Mouse (Mus musculus): ENCODE results near the gene St6galnac3. TPM values are rescaled to one million over a fixed set of nuclear protein-coding genes. Genes with fewer than 3 reads are reported as not detected.
A peak's percentile ranks its signal among the peaks of the same experiment; 100 is the strongest.

Gene St6galnac3
- total and polyA plus RNA-seq, 3 experiments: 0.08 to 1.1 (median 0.38) TPM

DNA sequence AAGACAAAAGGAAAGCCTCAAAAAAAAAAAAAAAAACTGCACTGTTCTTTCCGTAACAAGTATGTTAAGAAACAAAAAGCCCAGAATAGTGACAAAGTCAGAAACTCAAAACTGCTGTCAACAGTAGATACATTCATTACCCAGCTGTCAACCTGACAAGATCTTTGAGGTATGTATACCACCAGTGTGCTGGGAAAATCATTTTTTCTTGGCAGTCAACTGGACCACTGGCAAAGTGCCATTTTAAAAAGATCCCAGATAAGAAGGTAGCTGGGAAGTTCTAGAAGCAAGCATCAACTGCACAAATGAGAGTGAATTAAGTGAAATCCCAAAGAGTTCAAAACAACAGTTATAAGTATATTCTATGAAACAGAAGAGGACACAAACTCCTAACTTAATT, 452.7 kb downstream of the St6galnac3 start:
- no peaks in the 10 kb centered on the region for H3K36me3 ChIP-seq (replicated peaks in 1 of 2; ENCODE audit: control insufficient read depth in 1 of 2, insufficient read depth in 1 of 2, low read length in 1 of 2)
- in situ Hi-C loops (cut with MboI; ENCODE audit: low pct_ligation_motif_present, low pct_unique_long_range_greater_than_20kb, low sequenced_read_pairs) (loop anchor here (25.0 kb wide), 1 partner anchor 515 kb away; no protein-coding TSS in a partner anchor), dilution Hi-C loops (cut with MboI; ENCODE audit: extremely low pct_ligation_motif_present, extremely low pct_unique_long_range_greater_than_20kb, low sequenced_read_pairs) (no loop called here)
- H3K27me3 ChIP-seq (replicated peaks): no peaks in the 10 kb centered on the region
- no peak overlapping the region for H3K4me2 ChIP-seq (ENCODE audit: insufficient read depth, low read depth, poor library complexity, severe bottlenecking)
- no peak overlapping the region for H3K27ac ChIP-seq (ENCODE audit: insufficient read depth, low read depth)
- TF ChIP-seq USF1 (IDR thresholded peaks at IDR 0.05; ENCODE audit: low read depth, low read length) (no peak), E2F4 (IDR thresholded peaks at IDR 0.05; ENCODE audit: insufficient replicate concordance, low read depth, low read length) (no peak), MYC (IDR thresholded peaks at IDR 0.05; ENCODE audit: low read depth, low read length) (no peak), RCOR1 (conservative IDR thresholded peaks at IDR 0.05; ENCODE audit: low read depth, low read length) (no peak), SIN3A (IDR thresholded peaks at IDR 0.05; ENCODE audit: low read length) (no peak), MAFK (IDR thresholded peaks at IDR 0.05; ENCODE audit: insufficient replicate concordance, low read length) (no peak), EP300 (IDR thresholded peaks at IDR 0.05; ENCODE audit: low read length) (no peak), ETS1 (conservative IDR thresholded peaks at IDR 0.05; ENCODE audit: low read depth, low read length) (no peak), HCFC1 (IDR thresholded peaks at IDR 0.05; ENCODE audit: low read depth, low read length) (no peak), POLR2A (IDR thresholded peaks at IDR 0.05; ENCODE audit: low read depth, low read length) (no peak)
- H3K4me1 ChIP-seq (ENCODE audit: control insufficient read depth in 1 of 2, insufficient read depth in 2 of 2): peaks cover 2 to 18% of the 10 kb centered on the region in 2 experiments
- H3K9me3 ChIP-seq (replicated peaks; ENCODE audit: low read length): peaks cover 15% of the 10 kb centered on the region
- H3K9ac ChIP-seq (ENCODE audit: insufficient read depth, low read depth): no peak overlapping the region
- DNase-seq (ENCODE audit: extremely low read depth): no peak
- no peaks in the 10 kb centered on the region for H3K79me2 ChIP-seq (replicated peaks; ENCODE audit: control insufficient read depth, extremely low read depth, insufficient read depth, poor library complexity, severe bottlenecking)
- H3K4me3 ChIP-seq (replicated peaks in 1 of 3; ENCODE audit: low read depth in 2 of 3, low read length in 2 of 3, poor library complexity in 1 of 3): no peak overlapping the region

DNA sequence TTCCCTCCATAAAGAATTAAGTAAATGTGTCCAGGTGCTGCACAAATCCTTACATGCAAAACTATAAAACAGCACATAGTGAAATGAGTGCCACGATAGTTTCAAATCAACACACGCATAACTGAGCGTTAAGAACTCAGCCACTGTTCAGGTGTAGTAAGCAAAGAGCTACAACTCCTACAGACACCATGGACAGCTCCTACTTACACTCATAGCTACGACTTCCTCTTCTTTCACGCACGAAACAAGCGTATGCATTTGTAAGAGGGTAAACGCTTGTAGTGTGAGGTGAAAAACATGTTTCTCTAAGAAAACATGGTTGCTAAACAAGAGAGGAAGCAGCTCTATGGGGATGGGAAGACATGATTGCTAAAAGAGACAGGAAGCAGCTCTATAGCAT, 457.6 kb downstream of the St6galnac3 start:
- H3K36me3 ChIP-seq (replicated peaks in 1 of 2; ENCODE audit: control insufficient read depth in 1 of 2, insufficient read depth in 1 of 2, low read length in 1 of 2): no peaks in the 10 kb centered on the region
- no peaks in the 10 kb centered on the region for H3K9me3 ChIP-seq (replicated peaks; ENCODE audit: low read length)
- H3K27ac ChIP-seq (ENCODE audit: insufficient read depth, low read depth): no peak overlapping the region
- no peak overlapping the region for H3K9ac ChIP-seq (ENCODE audit: insufficient read depth, low read depth)
- H3K27me3 ChIP-seq (replicated peaks): no peaks in the 10 kb centered on the region
- in situ Hi-C loops (cut with MboI; ENCODE audit: low pct_ligation_motif_present, low pct_unique_long_range_greater_than_20kb, low sequenced_read_pairs) (loop anchor here (25.0 kb wide), 1 partner anchor 520 kb away; no protein-coding TSS in a partner anchor), dilution Hi-C loops (cut with MboI; ENCODE audit: extremely low pct_ligation_motif_present, extremely low pct_unique_long_range_greater_than_20kb, low sequenced_read_pairs) (no loop called here)
- no peak overlapping the region for H3K4me3 ChIP-seq (replicated peaks in 1 of 3; ENCODE audit: low read depth in 2 of 3, low read length in 2 of 3, poor library complexity in 1 of 3)
- H3K4me1 ChIP-seq (ENCODE audit: control insufficient read depth in 1 of 2, insufficient read depth in 2 of 2): peaks cover 6 to 10% of the 10 kb centered on the region in 2 experiments
- peak; percentile 55 for DNase-seq (ENCODE audit: extremely low read depth)
- H3K79me2 ChIP-seq (replicated peaks; ENCODE audit: control insufficient read depth, extremely low read depth, insufficient read depth, poor library complexity, severe bottlenecking): no peaks in the 10 kb centered on the region
- no peak for TF ChIP-seq ZC3H11A (IDR thresholded peaks at IDR 0.05; ENCODE audit: low read depth, low read length)
- TF ChIP-seq POLR2AphosphoS2 (IDR thresholded peaks at IDR 0.05; ENCODE audit: low read depth, low read length): no peak
- 0 out of 2 replicates have a peak, but pooled peaks have one; percentile 50 for TF ChIP-seq SIN3A (IDR thresholded peaks at IDR 0.05; ENCODE audit: low read length)
- TF ChIP-seq ZKSCAN1 (IDR thresholded peaks at IDR 0.05; ENCODE audit: borderline replicate concordance, low read depth, low read length): no peak
- TF ChIP-seq JUN (IDR thresholded peaks at IDR 0.05; ENCODE audit: insufficient read depth, low read depth, low read length): no peak
- peak; percentile 36; the same call in 1 of the 2 replicates for TF ChIP-seq EP300 (IDR thresholded peaks at IDR 0.05; ENCODE audit: low read length)
- peak; percentile 51; the same call in 1 of the 2 replicates for TF ChIP-seq MXI1 (IDR thresholded peaks at IDR 0.05; ENCODE audit: low read depth, low read length)
- peak; percentile 32; the same call in 1 of the 2 replicates for TF ChIP-seq ELF1 (IDR thresholded peaks at IDR 0.05; ENCODE audit: low read depth, low read length)
- H3K4me2 ChIP-seq (ENCODE audit: insufficient read depth, low read depth, poor library complexity, severe bottlenecking): peak overlapping the region; percentile 18; the same call in 1 of the 2 replicates

All from CH12.LX (cell line).